Mouse (Mus musculus): ENCODE data around the gene 5830473C10Rik.
A peak's percentile ranks its signal among the peaks of the same experiment; 100 is the strongest.
"Not testable (repeated sequence)": the region's sequence is repeated elsewhere in the genome, so short reads cannot be mapped to it uniquely, and the experiment has no call there.

The 5830473C10Rik gene

DNA sequence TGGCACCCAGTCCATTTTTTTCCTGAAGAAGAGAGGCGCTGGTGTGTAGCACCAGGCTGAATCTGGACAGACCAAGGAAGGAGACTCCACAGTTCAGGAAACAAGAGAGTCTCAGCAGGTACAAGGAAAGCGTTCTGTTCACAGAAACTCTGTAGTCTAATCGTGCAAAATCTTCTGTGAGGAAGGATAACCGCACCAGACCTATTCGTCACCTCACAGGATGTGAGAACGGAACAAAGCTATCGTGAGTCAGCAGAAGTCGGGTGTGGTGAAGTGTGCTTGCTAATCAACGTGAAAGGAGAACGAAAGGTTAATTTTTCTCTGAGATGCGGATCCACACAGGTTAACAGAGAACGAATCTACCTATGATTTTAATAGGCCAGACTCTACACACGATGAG lies 34.0 kb downstream of the 5830473C10Rik start:
- DNase-seq (ENCODE audit: low spot score), result no peak

DNA sequence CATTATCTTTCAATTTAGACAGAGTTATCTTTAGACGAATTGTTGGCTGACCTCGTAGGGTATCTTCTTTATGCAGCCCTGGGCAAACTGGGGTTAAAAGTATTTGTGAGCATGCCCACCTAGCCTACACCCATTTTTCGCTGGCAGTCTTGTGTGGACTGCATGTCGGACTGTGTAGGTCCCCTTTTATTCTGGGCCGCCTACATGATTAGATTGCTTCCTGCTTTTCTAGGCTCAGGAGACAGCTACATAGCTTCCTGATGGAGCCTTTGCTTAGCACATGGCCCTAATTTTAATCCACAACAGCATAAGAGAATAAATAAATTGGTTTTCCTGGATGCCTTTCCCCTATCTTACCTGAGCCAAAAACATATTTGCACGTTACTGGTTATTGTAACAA lies 35.2 kb downstream of the 5830473C10Rik start:
- DNase-seq (ENCODE audit: low spot score), result no peak

DNA sequence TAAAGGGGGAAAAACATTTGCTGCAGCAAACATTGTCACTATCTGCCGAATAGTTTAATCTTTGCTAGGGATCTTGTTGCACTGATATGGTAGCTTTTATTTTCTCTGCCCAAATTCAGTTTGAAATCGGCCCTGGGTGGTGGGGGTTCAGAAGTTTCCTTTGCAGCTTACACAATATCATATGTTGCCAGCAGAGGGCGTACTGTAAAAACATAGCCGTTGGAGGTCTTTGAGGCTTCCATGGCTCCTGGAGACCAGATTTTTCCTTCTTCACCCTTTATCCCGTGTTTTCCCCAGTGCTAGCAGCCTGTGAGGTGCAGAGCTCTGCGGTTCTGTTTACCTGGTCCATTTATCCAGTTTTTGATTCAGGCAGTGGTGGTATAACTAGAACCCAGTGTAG lies 40.6 kb downstream of the 5830473C10Rik start:
- peak; percentile 82 for DNase-seq (ENCODE audit: low spot score)

DNA sequence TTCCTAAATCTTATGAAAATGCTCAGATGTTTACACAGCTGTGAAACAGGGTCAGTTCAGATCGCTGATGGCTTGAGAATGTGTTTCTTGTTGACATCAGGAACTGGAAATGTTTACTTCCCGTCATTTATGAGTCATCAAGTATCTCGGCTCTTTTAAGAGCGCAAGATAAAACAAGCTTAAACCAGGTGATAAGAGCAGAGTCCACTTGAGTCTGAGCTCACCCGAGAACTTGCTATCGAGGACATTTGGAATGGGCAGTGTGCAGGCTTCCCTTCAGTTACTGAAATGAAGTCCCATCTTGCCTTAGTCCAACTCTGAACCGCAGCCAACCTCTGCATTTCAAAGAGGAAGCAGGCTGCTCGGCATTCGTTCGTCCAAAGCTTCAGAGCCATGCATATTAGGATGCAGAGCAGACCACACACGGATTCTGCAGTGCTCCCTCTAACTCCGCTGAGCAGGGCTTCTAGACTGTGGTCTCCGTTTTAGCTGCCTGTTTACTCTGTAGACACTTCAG lies 42.6 kb downstream of the 5830473C10Rik start:
- peak; percentile 28 for DNase-seq (ENCODE audit: low spot score)

DNA sequence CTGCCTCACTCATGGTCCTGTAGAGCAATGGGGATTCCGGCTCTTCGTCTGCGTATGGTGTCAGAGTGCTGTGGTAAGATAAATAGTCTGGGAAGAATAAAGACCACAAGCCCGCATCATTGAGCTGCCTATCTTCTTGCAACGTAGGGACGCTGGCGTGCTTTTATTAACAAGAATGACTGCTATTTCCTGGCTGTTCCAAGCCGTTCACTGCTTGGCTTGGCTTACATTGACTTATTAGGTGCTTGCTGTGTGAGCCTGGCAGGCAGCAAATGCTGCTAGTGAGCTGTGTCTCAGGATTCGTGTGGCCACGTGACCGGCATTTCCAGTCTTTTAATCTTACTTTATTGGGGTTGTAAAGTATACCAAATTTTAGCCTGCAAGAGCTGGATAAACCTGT lies 48.0 kb downstream of the 5830473C10Rik start:
- peak; percentile 25 for DNase-seq (ENCODE audit: low spot score)

DNA sequence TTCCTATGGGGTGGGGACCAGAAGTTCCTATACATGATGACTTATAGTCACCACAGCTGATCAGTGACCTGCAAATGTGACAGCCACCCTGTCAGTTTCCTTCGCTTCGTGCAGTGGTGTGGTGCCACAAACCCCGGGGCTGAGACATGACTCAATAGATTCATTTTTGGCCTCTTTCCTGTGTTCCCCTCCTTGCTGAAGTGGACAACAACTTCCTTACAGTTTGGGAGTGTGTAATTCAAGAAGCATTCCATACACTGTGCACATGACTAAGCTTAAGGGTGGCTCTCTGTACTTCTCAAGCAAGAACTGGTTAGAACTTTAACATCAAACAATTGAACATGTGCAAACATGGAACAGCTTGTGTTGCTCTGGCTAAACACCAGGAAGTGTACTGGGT lies 50.5 kb downstream of the 5830473C10Rik start:
- DNase-seq (ENCODE audit: low spot score), result no peak

DNA sequence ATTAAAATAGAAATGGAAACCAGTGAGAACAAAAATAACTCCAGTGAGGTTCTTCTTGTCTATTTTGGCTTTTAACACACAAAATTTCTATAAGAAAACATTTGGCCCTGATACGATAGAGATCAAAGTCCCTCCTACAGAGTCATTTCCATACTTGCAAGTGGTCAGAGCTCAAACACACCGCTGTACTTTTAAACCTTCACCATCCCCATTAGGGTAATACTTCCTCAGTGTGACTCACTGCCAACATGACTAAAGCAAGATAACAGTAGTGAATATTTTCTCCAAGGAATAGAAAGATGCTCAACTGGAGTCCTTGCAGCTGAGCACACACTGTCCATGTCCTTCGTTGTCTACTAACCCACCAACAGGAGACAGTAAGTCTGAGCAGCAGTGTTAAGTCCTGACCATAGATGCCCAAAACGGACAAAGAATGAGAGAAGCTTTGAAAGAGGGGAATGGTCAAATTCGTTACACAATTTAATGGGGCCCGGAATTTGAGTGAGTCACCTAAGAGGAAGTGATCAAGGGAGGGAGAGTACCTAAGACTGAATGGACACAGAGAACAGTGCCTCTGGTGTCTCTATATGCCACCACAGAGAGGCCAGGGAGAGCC lies 51.2 kb downstream of the 5830473C10Rik start:
- no peak for DNase-seq (ENCODE audit: low spot score)

DNA sequence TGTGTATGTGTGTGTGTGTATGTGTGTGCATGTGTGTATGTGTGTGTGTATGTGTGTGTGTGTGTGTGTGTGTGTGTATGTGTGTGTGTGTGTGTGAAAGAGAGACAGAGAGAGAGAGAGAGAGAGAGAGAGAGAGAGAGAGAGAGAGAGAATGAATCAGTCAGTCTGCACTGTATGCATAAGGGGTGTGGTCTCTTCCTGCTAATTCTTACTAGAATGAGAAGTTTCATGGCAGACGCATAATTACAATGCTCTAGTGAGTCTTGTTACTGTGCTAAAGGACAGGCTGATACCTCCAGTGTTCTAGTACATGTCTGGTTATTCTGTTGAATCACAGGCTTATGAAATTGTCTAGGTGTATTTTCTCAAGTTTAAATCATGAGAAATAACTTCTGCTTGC lies 51.8 kb downstream of the 5830473C10Rik start:
- DNase-seq (ENCODE audit: low spot score), result not testable (repeated sequence)

DNA sequence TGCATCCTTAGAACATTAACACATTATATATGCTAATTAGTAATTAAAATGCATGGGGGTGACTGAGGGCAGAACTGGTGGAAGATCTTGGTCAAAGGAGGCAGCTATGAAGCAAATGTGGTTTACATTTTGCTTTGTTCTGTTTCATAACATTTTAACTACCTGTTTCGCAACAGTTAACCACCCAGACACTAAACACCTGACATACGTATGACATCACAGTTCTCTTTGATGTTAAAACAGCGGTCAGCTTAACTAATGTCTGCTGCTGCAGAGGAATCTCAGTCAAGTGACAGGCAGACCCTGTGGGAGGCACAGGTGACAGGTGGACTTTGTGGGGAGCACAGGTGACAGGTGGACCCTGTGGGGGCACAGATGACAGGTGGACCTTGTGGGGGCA lies 57.0 kb downstream of the 5830473C10Rik start:
- no peak for DNase-seq (ENCODE audit: low spot score)

DNA sequence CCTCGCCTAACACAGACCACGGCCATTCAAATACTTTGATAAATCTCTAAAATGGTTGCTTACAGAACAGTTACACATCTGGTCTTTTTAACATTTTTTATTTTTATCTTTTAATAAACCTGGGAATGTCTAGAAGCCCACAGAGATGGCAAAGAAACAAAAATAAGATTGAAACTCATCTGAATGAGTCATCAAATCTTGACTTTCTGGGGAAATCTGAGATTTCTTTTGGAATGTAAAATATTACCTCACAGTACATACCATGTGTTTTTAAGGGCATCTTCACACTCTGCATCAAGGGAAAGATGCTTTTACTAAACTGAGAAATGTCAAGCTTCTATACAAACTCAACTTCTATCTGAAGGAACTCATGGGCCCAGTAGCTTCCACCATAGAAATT lies 60.4 kb downstream of the 5830473C10Rik start:
- no peak for DNase-seq (ENCODE audit: low spot score)

DNA sequence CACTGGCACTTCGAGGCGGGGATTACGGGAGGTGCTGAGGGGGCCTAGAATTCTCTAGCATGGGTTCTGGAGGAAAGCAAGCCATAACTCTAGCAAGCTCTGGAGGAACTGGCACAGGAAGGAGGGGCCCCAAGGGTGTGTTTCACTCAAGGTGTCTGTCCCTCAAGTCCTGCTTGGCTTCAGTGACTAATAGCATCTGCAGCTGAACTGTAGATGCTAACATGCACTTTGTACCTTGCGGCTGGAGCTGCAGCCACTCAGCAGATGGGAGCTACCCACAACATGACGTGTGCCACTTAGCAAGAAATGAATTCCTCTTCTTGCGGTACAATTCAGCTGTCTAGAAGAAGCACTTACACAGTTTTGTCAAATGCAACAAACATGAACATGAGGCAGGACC lies 60.8 kb downstream of the 5830473C10Rik start:
- no peak for DNase-seq (ENCODE audit: low spot score)

DNA sequence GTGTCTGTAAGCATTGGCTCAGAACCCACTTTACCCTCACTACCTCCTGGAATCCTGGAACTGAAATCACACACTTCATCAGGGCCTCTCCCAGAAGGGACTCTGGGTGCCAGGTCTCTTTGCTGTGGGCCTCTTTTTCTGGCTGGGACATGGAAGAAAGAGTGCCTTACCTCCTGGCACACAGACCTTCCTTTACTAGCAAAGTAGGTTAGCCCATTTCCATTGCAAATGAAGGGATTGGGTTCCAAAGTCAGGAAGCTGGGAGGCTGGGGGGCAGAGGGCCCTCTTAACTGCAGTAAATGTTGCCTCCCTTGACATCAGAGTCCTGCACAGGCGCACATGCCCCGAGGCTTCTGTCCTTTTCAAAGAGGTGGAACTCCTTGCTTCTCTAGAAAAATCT lies 62.3 kb downstream of the 5830473C10Rik start:
- DNase-seq (ENCODE audit: low spot score), result no peak

DNA sequence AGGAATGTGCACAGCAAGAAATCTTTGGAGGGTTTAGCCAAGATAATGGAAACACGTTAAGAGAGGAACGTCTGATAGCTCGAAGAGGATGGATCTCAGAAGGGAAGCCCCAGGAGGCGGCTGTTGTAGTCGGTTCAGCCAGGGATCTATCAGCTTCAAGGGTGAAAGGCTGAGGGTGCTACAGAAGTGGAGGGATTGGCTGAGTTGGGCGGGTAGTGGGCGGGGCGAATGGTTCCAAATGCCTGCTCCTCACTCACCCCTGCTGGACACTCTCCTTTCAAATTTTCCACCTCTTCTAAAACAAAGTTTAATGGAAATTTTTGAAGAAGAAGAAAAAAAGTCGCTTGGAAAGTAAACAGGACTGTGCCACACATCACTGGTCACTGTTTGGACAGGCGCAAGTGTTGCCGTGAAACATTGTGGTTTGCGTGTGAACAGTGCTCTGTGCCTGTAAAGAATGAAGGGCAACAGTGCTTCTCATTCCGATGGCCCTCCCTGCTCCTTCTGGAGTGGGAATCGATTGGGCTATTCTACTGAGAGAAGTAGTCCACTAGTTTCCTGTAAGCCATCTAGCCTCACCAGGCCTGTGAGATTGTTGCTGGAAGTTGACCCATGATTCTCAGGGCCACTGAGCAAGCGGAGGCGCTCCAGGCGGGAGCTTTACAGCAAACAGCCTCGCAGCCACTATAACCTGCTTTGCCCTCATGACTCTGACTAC lies 64.0 kb downstream of the 5830473C10Rik start:
- no peak for DNase-seq (ENCODE audit: low spot score)

DNA sequence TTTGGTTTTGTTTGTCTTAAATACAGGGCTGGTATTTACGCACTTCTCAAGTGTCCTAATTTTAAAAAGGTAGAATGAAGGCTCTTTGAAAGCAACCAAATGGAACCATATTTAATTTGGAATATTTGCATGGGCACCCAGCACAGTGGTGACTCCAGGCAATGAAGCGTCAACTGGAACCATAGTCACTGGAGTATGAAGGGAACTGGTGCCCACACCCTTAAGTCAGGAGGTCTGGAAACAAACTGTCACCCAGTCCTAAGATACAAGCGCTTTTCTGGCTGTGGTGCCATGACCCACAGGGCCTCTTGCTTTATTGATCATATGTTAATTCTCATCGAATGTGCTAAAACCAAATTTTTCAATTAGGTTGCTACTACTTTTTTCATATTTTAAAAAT lies 66.5 kb downstream of the 5830473C10Rik start:
- no peak for DNase-seq (ENCODE audit: low spot score)

DNA sequence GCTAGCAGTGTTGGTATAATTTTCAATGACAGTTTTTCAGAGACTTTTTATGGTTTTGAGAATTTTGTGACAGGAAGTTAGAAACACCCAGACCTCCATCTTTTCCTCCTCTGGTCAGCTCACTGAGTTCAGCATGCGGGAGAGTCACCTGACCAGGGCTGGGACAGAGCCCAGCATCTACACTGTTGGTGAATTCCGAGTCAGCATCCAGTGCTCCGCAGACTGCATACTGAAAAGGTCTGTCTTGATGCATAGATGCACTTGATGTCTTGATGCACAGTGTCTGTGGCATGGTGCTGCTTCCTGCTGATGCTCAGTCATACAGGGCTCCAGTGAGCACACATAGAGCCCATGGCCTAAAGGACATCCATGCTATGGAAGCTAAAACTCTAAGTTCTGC lies 67.1 kb downstream of the 5830473C10Rik start:
- DNase-seq (ENCODE audit: low spot score), result no peak

DNA sequence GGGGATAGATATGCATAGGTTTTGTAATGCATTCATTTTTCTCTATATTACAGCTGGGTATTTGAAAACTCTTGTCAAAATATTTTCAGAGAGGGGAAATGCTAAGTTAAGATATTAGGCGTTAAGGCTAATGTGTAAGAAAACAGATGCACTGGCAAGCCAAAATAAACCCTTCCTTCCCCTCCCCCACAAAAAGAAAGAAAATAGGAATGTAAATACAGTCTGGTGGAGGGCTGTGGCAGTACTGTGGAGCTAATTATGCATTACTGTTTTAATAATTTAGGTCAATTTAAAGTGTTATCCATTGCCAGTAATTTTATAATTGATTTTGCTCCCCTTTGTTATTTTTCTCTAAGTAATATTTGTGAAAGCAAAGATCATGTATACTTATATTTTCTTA lies 67.6 kb downstream of the 5830473C10Rik start:
- DNase-seq (ENCODE audit: low spot score), result no peak

DNA sequence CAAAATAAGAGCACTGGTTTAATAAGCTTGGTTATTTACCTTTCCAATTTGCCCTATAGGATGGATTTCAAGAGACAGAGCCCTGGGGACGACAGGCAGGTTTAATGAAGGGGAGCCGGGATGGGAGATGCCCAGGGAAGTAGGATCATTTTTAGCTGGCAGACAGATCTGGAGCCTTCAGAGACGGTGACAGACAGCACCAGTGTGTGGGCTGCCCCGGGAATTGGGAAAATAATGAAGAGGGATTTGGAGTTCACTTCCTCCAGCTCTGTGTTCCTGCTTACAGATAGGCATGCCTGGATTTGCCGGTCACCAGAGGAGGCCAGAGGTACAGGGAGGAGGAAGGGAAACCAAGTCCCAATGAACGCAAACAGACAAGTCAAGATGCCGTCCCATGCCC lies 74.0 kb downstream of the 5830473C10Rik start:
- DNase-seq (ENCODE audit: low spot score), result no peak

DNA sequence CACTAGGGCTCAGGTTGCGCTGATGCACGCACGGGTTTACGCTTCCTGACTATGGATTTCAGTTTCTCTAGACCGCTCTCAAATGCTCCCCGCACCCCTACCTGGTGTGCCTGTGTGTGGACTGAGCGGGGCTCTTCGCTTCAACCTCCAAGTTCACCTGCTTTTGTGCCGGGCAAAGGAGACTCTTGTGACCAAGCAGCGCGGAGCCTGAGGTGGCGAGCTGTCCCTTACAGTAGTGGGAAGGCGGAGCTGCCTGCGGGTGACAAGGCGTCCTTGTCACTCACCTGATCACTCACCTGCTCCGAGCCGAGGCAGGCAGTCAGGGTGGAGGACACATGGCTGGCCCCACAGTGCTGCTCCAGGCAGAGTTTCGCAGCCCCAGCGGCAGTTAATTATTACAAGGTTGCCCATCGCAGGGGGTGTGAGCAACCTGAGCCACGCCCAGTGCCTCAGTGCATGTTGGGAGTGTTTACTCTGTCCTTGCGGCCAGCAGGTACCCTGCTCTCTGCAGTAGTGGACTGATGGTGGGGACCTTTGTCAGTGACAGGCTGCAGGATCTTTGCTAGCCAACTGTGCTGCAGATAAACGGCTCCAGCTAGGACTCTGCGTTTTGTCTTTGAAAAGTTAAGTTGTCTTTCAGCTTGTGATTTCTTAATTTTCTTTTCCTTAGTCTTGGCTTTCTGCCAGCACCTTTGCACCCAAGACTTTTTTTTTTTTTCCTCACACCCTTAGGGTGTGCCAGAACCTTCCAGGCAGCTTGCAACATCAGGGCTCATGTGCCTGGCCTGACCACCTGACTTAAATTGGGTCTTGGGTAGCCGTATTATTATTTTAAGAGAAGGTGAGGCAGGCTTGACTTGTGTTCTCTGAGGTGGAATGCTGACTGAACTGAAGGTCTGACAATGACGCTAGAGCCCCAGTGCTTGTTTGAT lies 79.6 kb downstream of the 5830473C10Rik start, which contains the start of gene Rassf6:
Gene Rassf6 (minus strand): TSS at position 372 of the 932 bp plus-strand sequence.
- DNase-seq (ENCODE audit: low spot score), result peak; percentile 58

DNA sequence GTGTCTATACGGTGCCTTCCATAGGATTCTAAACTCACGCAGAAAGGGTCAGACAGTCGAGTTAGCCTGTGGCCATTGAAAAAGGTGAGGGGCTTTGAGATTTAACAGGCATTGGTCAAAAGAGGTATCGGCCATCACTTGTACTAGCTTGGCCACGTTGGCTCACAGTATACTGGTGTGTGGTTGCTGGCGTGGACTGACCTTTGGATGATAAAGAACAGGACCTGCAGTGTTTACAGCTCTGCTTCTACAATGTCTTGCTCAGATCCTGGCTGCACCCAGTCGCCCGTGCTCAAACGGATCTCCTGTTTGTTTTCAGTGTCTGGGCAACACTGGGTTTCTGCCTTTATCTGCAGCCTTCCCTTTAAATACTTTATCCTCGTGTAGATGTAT lies 80.3 kb downstream of the 5830473C10Rik start:
- DNase-seq (ENCODE audit: low spot score), result no peak

DNA sequence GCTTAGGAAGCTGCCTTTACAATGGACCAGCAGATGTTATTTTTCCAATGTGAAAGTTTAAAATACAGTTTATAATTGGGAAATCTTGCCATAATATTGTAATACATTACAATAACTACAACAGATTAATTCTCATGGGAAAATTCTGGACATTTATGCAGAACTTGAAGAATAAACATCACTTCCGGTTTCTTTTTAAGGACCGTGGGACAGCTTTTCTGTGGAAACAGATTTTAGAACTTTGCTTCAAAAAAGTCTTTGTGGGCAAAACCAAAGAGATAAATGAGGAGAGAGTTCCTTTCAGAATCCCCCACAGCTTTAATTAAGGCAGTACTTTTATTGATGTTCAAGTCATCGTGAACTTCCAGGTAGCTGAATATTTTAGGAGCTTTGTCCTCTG lies 84.7 kb downstream of the 5830473C10Rik start:
- no peak for DNase-seq (ENCODE audit: low spot score)

DNA sequence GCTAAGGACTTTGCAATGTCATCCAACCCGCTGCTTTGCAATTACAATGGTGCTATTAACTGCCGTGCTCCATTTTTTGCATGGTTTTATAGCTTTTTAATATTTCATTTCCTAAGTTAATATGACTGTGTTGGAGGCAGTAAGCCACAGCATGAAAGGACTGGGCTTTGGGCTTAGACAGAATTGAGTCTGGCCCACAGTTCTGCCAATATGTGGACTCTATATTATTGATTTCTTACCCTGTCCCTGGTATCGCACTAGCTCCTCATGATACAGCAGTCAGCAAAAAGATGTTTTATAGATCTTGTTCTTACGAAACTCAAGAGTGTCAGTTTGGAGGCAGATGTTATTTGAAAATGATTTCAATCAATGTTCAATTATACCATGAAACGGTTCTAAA lies 85.5 kb downstream of the 5830473C10Rik start:
- no peak for DNase-seq (ENCODE audit: low spot score)
